Mouse (Mus musculus) left cerebral cortex, adult 18-20 months (tissue): ENCODE data around the gene Cops9. TPM values are rescaled to one million over a fixed set of nuclear protein-coding genes. Genes with fewer than 3 reads are reported as not detected.

Source experiments
- DNase-seq, 2 experiments: peaks; one replicate each; pipeline ENCODE4 v3.0.0; 2021 to 2022; ENCODE audit warnings: low spot score in 2 of 2, mixed read lengths in 1 of 2
- total RNA-seq, 2 experiments: library from RNA; stranded (reverse); gene quantifications; 2 replicates each; pipeline ENCODE4 v1.2.3; 2021

The Cops9 gene
- total RNA-seq, 2 experiments from 2014 or later = 214 to 225 TPM

- peak; percentile 63 to 71 for DNase-seq
Measured at GRCm38 (mm10) chr1:92611008-92611407, 30.8 kb downstream of the Cops9 start.

GRCm38 (mm10) chr1:92607711-92608110, 34.1 kb downstream of the Cops9 start:
- DNase-seq = no peak

- DNase-seq = no peak
Measured at GRCm38 (mm10) chr1:92605482-92605881, 36.3 kb downstream of the Cops9 start, which contains the start of gene Olfr1410. TSS of gene Olfr1410 (plus strand) at chr1:92605782.

GRCm38 (mm10) chr1:92596019-92596418, 45.8 kb downstream of the Cops9 start:
- DNase-seq = no peak

GRCm38 (mm10) chr1:92594111-92594510, 47.7 kb downstream of the Cops9 start, which contains the start of gene Olfr1411:
TSS of gene Olfr1411 (plus strand) at chr1:92594411.
- no peak for DNase-seq

Other genes starting within 250 kb of the Cops9 start
- 100 to 1,000 TPM; 222 to 250 TPM for gene Ndufa10, start 168.1 kb downstream of the Cops9 start, total RNA-seq
- not detected for gene Olfr1416, start 156.9 kb downstream of the Cops9 start, total RNA-seq
- not detected for gene Olfr1415, start 145.9 kb downstream of the Cops9 start, total RNA-seq
- gene Olfr1414, start 123.3 kb downstream of the Cops9 start, total RNA-seq = not detected
- not detected for gene Olfr1413, start 70.7 kb downstream of the Cops9 start, total RNA-seq
- not detected for gene Olfr1412, start 56.2 kb downstream of the Cops9 start, total RNA-seq
- gene Olfr1411, start 47.6 kb downstream of the Cops9 start, total RNA-seq = not detected
- gene Olfr1410, start 36.2 kb downstream of the Cops9 start, total RNA-seq = not detected
- not detected for gene Olfr12, start 24.2 kb downstream of the Cops9 start, total RNA-seq
- not detected for gene Otos, start 6.9 kb upstream of the Cops9 start, total RNA-seq
- 10 to 100 TPM; 81.6 to 86.5 TPM for gene Gpc1, start 189.7 kb upstream of the Cops9 start, total RNA-seq